ENCODE assay signal across 10 mouse cellular contexts in the genomic region with DNA sequence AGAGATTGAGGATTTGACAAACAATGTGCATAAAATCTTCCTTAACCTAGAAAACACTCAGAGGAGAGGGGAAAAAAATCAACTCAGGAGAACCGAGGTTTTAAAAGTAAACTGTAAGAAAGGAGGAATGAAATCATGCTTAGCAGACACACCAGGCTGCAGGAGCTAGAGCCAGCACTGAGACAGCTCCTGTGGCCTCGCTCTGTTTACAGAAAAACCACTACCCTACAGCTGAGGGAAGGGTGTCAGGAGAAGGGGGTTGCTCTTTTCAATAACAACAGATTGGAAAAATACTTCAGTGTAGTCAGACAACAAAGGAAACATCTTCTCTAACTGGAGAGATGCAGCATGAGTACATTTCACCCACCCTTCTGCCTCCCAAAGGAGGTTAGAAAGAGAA.
A peak's percentile ranks its signal among the peaks of the same experiment; 100 is the strongest.
DNase-seq lines count a peak whose midpoint lies in the region; ATAC-seq lines count a peak whose summit lies in the region.
"Had no signal": no experiment of that assay in that cellular context is flagged by ENCODE, and none has a peak within 500 bp of the region (broad histone marks: within the 10 kb centered on the region; RNA-seq: fewer than 3 reads in every experiment).

No protein-coding gene starts in this region.

- DNase-seq in lung, postnatal 10 days = no peak
- DNase-seq in limb, embryonic 11.5 days (ENCODE audit: low spot score) = no peak
- DNase-seq in ovary, postnatal 36 days (ENCODE audit: low spot score) = no peak
- no peak for DNase-seq in right cerebral cortex, postnatal 14 days
- DNase-seq: kidney, adult 8-10 months had no signal

- no peak for ATAC-seq in lung, embryonic 15.5 days (ENCODE audit: borderline replicate concordance, extremely low read depth, low FRiP score, low TSS enrichment)
- no peak for ATAC-seq in forebrain, embryonic 15.5 days (replicated peaks)
- no peak for ATAC-seq in limb, embryonic 11.5 days (ENCODE audit: insufficient number of reproducible peaks, low FRiP score, low TSS enrichment, low read depth)
- ATAC-seq in stomach, embryonic 15.5 days (ENCODE audit: insufficient read depth, low FRiP score, low read depth) = no peak
- no peak for ATAC-seq in inflammation-experienced regulatory T-cells, adult 6 months

- H3K9me3 ChIP-seq in lung, embryonic 15.5 days = no peaks in the 10 kb centered on the region
- no peaks in the 10 kb centered on the region for H3K9me3 ChIP-seq in forebrain, embryonic 15.5 days
- no peaks in the 10 kb centered on the region for H3K9me3 ChIP-seq in limb, embryonic 11.5 days (ENCODE audit: control insufficient read depth, low read length)
- no peaks in the 10 kb centered on the region for H3K9me3 ChIP-seq in stomach, embryonic 15.5 days

- no peak overlapping the region for H3K4me2 ChIP-seq in lung, embryonic 15.5 days
- no peak overlapping the region for H3K4me2 ChIP-seq in forebrain, embryonic 15.5 days (replicated peaks)
- no peak overlapping the region for H3K4me2 ChIP-seq in limb, embryonic 11.5 days (ENCODE audit: low read depth, severe bottlenecking)
- 0 out of 2 replicates have a peak overlapping the region, but pooled peaks have one; percentile 9 for H3K4me2 ChIP-seq in stomach, embryonic 15.5 days

- H3K36me3 ChIP-seq in lung, embryonic 15.5 days = no peaks in the 10 kb centered on the region
- no peaks in the 10 kb centered on the region for H3K36me3 ChIP-seq in forebrain, embryonic 15.5 days
- no peaks in the 10 kb centered on the region for H3K36me3 ChIP-seq in limb, embryonic 11.5 days (ENCODE audit: control insufficient read depth, insufficient read depth, low read length)
- H3K36me3 ChIP-seq in stomach, embryonic 15.5 days = no peaks in the 10 kb centered on the region

- H3K27me3 ChIP-seq in lung, embryonic 15.5 days = no peaks in the 10 kb centered on the region
- H3K27me3 ChIP-seq in forebrain, embryonic 15.5 days = no peaks in the 10 kb centered on the region
- no peaks in the 10 kb centered on the region for H3K27me3 ChIP-seq in limb, embryonic 11.5 days (ENCODE audit: control insufficient read depth, insufficient read depth, low read length)
- H3K27me3 ChIP-seq in stomach, embryonic 15.5 days (replicated peaks) = no peaks in the 10 kb centered on the region

- 11% methylated on average over 2 of the region's 2 CpGs for WGBS in lung, embryonic 15.5 days
- WGBS in forebrain, embryonic 15.5 days = 33% methylated on average over 2 of the region's 2 CpGs
- WGBS in limb, embryonic 11.5 days = 37% methylated on average over 2 of the region's 2 CpGs
- 18% methylated on average over 2 of the region's 2 CpGs for WGBS in stomach, embryonic 15.5 days

- no peak overlapping the region for H3K4me3 ChIP-seq in lung, embryonic 15.5 days
- H3K4me3 ChIP-seq in forebrain, embryonic 15.5 days = no peak overlapping the region
- H3K4me3 ChIP-seq in limb, embryonic 11.5 days (ENCODE audit: low read depth, low read length) = no peak overlapping the region
- no peak overlapping the region for H3K4me3 ChIP-seq in stomach, embryonic 15.5 days (replicated peaks)

- H3K27ac ChIP-seq in lung, embryonic 15.5 days = peak overlapping the region; percentile 38; the same call in 1 of the 2 replicates
- H3K27ac ChIP-seq in forebrain, embryonic 15.5 days (replicated peaks) = peak overlapping the region; percentile 86
- H3K27ac ChIP-seq in limb, embryonic 11.5 days (replicated peaks; ENCODE audit: low read depth, low read length) = no peak overlapping the region
- peak overlapping the region; percentile 55; the same call in 1 of the 2 replicates for H3K27ac ChIP-seq in stomach, embryonic 15.5 days
- H3K27ac ChIP-seq: liver, embryonic 14.5 days had no signal

- 0 out of 2 replicates have a peak overlapping the region, but pooled peaks have one; percentile 18 for H3K9ac ChIP-seq in lung, embryonic 15.5 days
- no peak overlapping the region for H3K9ac ChIP-seq in forebrain, embryonic 15.5 days (replicated peaks)
- 0 out of 2 replicates have a peak overlapping the region, but pooled peaks have one; percentile 28 for H3K9ac ChIP-seq in limb, embryonic 11.5 days (ENCODE audit: low read length)
- no peak overlapping the region; the same call in 1 of the 2 replicates for H3K9ac ChIP-seq in stomach, embryonic 15.5 days
- H3K9ac ChIP-seq: liver, embryonic 14.5 days had no signal

- peaks cover 42% of the 10 kb centered on the region for H3K4me1 ChIP-seq in lung, embryonic 15.5 days
- H3K4me1 ChIP-seq in forebrain, embryonic 15.5 days = peaks cover 25% of the 10 kb centered on the region
- H3K4me1 ChIP-seq in limb, embryonic 11.5 days (ENCODE audit: control insufficient read depth, insufficient read depth, low read length) = peaks cover 5% of the 10 kb centered on the region
- peaks cover 17% of the 10 kb centered on the region for H3K4me1 ChIP-seq in stomach, embryonic 15.5 days

Comparison
In these comparisons a context has a peak if more than half of its experiments do, and no peak if none do; other contexts are left out.
1. H3K9ac ChIP-seq: peak in lung, embryonic 15.5 days (single experiment) and limb, embryonic 11.5 days (single experiment); none in forebrain, embryonic 15.5 days (single experiment) and stomach, embryonic 15.5 days (single experiment).